ENCODE assay signal across 10 mouse cellular contexts in genomic region chr13:28545337-28545736, GRCm38 (mm10).
A peak's percentile ranks its signal among the peaks of the same experiment; 100 is the strongest.
DNase-seq lines count a peak whose midpoint lies in the region; ATAC-seq and TF ChIP-seq lines count a peak whose summit lies in the region.
"Had no signal": no experiment of that assay in that cellular context is flagged by ENCODE, and none has a peak within 500 bp of the region (broad histone marks: within the 10 kb centered on the region; RNA-seq: fewer than 3 reads in every experiment).

No protein-coding gene starts in this region.

- no peak for TF ChIP-seq CTCF in lung, postnatal 0 days (IDR thresholded peaks at IDR 0.05)

- peak overlapping the region; percentile 75 for H3K27ac ChIP-seq in lung, embryonic 16.5 days (ENCODE audit: low read length)
- no peak overlapping the region for H3K27ac ChIP-seq in lung, postnatal 0 days (ENCODE audit: low read length)
- peak overlapping the region; percentile 82 for H3K27ac ChIP-seq in hindbrain, embryonic 16.5 days (ENCODE audit: low read depth, low read length)
- H3K27ac ChIP-seq in limb, embryonic 12.5 days, result peak overlapping the region; percentile 66
- H3K27ac ChIP-seq in stomach, embryonic 14.5 days (ENCODE audit: low read length), result no peak overlapping the region

- no peak overlapping the region for H3K4me3 ChIP-seq in lung, embryonic 16.5 days (ENCODE audit: low read length)
- no peak overlapping the region for H3K4me3 ChIP-seq in lung, postnatal 0 days (ENCODE audit: low read depth, low read length)
- H3K4me3 ChIP-seq in hindbrain, embryonic 16.5 days (ENCODE audit: low read length), result no peak overlapping the region
- H3K4me3 ChIP-seq in limb, embryonic 12.5 days (replicated peaks), result no peak overlapping the region
- no peak overlapping the region for H3K4me3 ChIP-seq in stomach, embryonic 14.5 days (ENCODE audit: low read depth, low read length)

- H3K9me3 ChIP-seq in lung, embryonic 16.5 days (ENCODE audit: control insufficient read depth, low read length), result no peaks in the 10 kb centered on the region
- H3K9me3 ChIP-seq in lung, postnatal 0 days (ENCODE audit: low read length), result no peaks in the 10 kb centered on the region
- H3K9me3 ChIP-seq in hindbrain, embryonic 16.5 days (ENCODE audit: control insufficient read depth, low read length), result no peaks in the 10 kb centered on the region
- no peaks in the 10 kb centered on the region for H3K9me3 ChIP-seq in limb, embryonic 12.5 days
- no peaks in the 10 kb centered on the region for H3K9me3 ChIP-seq in stomach, embryonic 14.5 days (ENCODE audit: control insufficient read depth, low read depth, low read length)

- no peak overlapping the region for H3K9ac ChIP-seq in lung, embryonic 16.5 days (ENCODE audit: low read length)
- H3K9ac ChIP-seq in lung, postnatal 0 days (replicated peaks; ENCODE audit: low read depth), result no peak overlapping the region
- H3K9ac ChIP-seq in hindbrain, embryonic 16.5 days (ENCODE audit: low read depth, low read length), result no peak overlapping the region
- H3K9ac ChIP-seq in limb, embryonic 12.5 days (replicated peaks), result no peak overlapping the region
- no peak overlapping the region for H3K9ac ChIP-seq in stomach, embryonic 14.5 days (replicated peaks; ENCODE audit: low read depth, low read length)

- TF ChIP-seq EP300 in lung, postnatal 0 days (IDR thresholded peaks at IDR 0.05), result no peak

- H3K4me1 ChIP-seq in lung, embryonic 16.5 days (replicated peaks; ENCODE audit: control insufficient read depth, insufficient read depth, low read length), result peaks cover 16% of the 10 kb centered on the region
- H3K4me1 ChIP-seq in lung, postnatal 0 days (ENCODE audit: insufficient read depth, low read depth, low read length), result 0 out of 2 replicates have a peak, but pooled peaks cover 4% of the 10 kb centered on the region
- peaks cover 15% of the 10 kb centered on the region for H3K4me1 ChIP-seq in hindbrain, embryonic 16.5 days (ENCODE audit: control insufficient read depth, insufficient read depth, low read depth, low read length)
- peaks cover 22% of the 10 kb centered on the region for H3K4me1 ChIP-seq in limb, embryonic 12.5 days (replicated peaks)
- H3K4me1 ChIP-seq in stomach, embryonic 14.5 days (ENCODE audit: control insufficient read depth, insufficient read depth, low read length), result peaks cover 6% of the 10 kb centered on the region; the same call in 1 of the 2 replicates

- no peaks in the 10 kb centered on the region for H3K36me3 ChIP-seq in lung, embryonic 16.5 days (ENCODE audit: control insufficient read depth, insufficient read depth, low read length)
- H3K36me3 ChIP-seq in lung, postnatal 0 days (ENCODE audit: insufficient read depth, low read length), result no peaks in the 10 kb centered on the region
- H3K36me3 ChIP-seq in hindbrain, embryonic 16.5 days (ENCODE audit: control insufficient read depth, insufficient read depth, low read length), result no peaks in the 10 kb centered on the region
- peaks cover 12% of the 10 kb centered on the region; the same call in 1 of the 2 replicates for H3K36me3 ChIP-seq in limb, embryonic 12.5 days
- H3K36me3 ChIP-seq in stomach, embryonic 14.5 days (ENCODE audit: control insufficient read depth, insufficient read depth, low read length), result no peaks in the 10 kb centered on the region

- WGBS in lung, embryonic 16.5 days, result 18% methylated on average over 2 of the region's 2 CpGs
- WGBS in lung, postnatal 0 days, result 38% methylated on average over 2 of the region's 2 CpGs
- WGBS in hindbrain, embryonic 16.5 days, result 37% methylated on average over 2 of the region's 2 CpGs
- WGBS in limb, embryonic 12.5 days, result 45% methylated on average over 2 of the region's 2 CpGs
- 56% methylated on average over 2 of the region's 2 CpGs for WGBS in stomach, embryonic 14.5 days

- no peak for ATAC-seq in lung, embryonic 16.5 days (ENCODE audit: low read depth)
- ATAC-seq in lung, postnatal 0 days, result no peak
- ATAC-seq in hindbrain, embryonic 16.5 days, result peak; percentile 62
- ATAC-seq in limb, embryonic 12.5 days (ENCODE audit: insufficient number of reproducible peaks, insufficient read depth, low FRiP score, low TSS enrichment, low read depth), result no peak; the same call in 1 of the 2 replicates
- peak; percentile 16; the same call in 1 of the 2 replicates for ATAC-seq in stomach, embryonic 14.5 days (ENCODE audit: insufficient number of reproducible peaks, insufficient read depth, low FRiP score, low read depth)

- no peak for DNase-seq in lung, postnatal 0 days (ENCODE audit: low spot score)
- DNase-seq in adipocyte (ENCODE audit: low spot score) (no peak), MN1 (ENCODE audit: low spot score) (no peak)
- no peak for DNase-seq in testis, postnatal 10 days (ENCODE audit: low spot score)
- DNase-seq: adrenal gland, adult 2 months; lung, postnatal 14 days had no signal

- no peaks in the 10 kb centered on the region for H3K27me3 ChIP-seq in lung, embryonic 16.5 days (ENCODE audit: control insufficient read depth, insufficient read depth, low read depth, low read length)
- no peaks in the 10 kb centered on the region for H3K27me3 ChIP-seq in lung, postnatal 0 days (replicated peaks; ENCODE audit: insufficient read depth, low read length)
- no peaks in the 10 kb centered on the region for H3K27me3 ChIP-seq in hindbrain, embryonic 16.5 days (replicated peaks; ENCODE audit: control insufficient read depth, insufficient read depth, low read length)
- H3K27me3 ChIP-seq in limb, embryonic 12.5 days, result no peaks in the 10 kb centered on the region
- no peaks in the 10 kb centered on the region for H3K27me3 ChIP-seq in stomach, embryonic 14.5 days (ENCODE audit: control insufficient read depth, insufficient read depth, low read length)

- no peak overlapping the region for H3K4me2 ChIP-seq in lung, embryonic 16.5 days (ENCODE audit: low read depth, low read length)
- H3K4me2 ChIP-seq in lung, postnatal 0 days (replicated peaks; ENCODE audit: low read depth, low read length), result no peak overlapping the region
- H3K4me2 ChIP-seq in hindbrain, embryonic 16.5 days (ENCODE audit: low read length), result no peak overlapping the region
- H3K4me2 ChIP-seq in limb, embryonic 12.5 days, result no peak overlapping the region
- H3K4me2 ChIP-seq in stomach, embryonic 14.5 days (replicated peaks; ENCODE audit: low read depth, low read length), result no peak overlapping the region

Comparison
In these comparisons a context has a peak if more than half of its experiments do, and no peak if none do; other contexts are left out.
1. H3K27ac ChIP-seq: peak in lung, embryonic 16.5 days (single experiment), hindbrain, embryonic 16.5 days (single experiment) and limb, embryonic 12.5 days (single experiment); none in lung, postnatal 0 days (single experiment) and stomach, embryonic 14.5 days (single experiment).
2. ATAC-seq: peak in hindbrain, embryonic 16.5 days (single experiment) and stomach, embryonic 14.5 days (single experiment); none in lung, embryonic 16.5 days (single experiment), lung, postnatal 0 days (single experiment) and limb, embryonic 12.5 days (single experiment).